Mouse (Mus musculus): ENCODE measurements around the gene Usf3. TPM values are rescaled to one million over a fixed set of nuclear protein-coding genes. Genes with fewer than 3 reads are reported as not detected.

The Usf3 gene
- polyA plus RNA-seq, 1 experiment = 12.0 TPM

DNA sequence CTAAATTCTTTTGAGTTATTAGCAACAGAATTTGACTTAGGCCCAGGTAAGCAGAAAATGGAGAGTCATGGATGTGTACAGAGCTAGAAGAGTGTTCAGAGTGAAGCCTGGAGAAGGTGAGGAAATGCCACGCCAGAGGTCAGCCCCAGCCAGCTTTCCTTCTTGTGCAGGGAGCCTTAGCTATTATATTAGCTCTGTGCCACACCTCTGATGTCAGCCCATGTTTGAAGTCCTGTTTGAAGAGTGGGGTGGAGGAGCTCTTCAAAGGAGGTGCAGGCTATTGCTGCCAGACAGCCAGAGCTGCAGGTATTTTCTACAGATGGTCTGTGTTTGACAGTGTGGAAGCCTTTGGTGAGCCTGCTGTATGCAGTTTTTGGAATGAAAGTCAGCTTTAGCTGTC lies 5.5 kb downstream of the Usf3 start:
- H3K4me3 ChIP-seq (replicated peaks; ENCODE audit: control insufficient read depth, low read depth, low read length) = no peak overlapping the region
- no peak for TF ChIP-seq CTCF (IDR thresholded peaks at IDR 0.05; ENCODE audit: control insufficient read depth, insufficient read depth, low read length)
- no peak for TF ChIP-seq POLR2A (IDR thresholded peaks at IDR 0.05; ENCODE audit: borderline replicate concordance, control insufficient read depth, low read depth, low read length)
- no peak overlapping the region for H3K27ac ChIP-seq (ENCODE audit: control insufficient read depth, insufficient read depth, low read depth, low read length, poor library complexity)
- H3K4me1 ChIP-seq (ENCODE audit: control insufficient read depth, insufficient read depth, low read length) = peaks cover 4% of the 10 kb centered on the region
- 76% methylated on average over 1 of the region's 1 CpGs for WGBS

DNA sequence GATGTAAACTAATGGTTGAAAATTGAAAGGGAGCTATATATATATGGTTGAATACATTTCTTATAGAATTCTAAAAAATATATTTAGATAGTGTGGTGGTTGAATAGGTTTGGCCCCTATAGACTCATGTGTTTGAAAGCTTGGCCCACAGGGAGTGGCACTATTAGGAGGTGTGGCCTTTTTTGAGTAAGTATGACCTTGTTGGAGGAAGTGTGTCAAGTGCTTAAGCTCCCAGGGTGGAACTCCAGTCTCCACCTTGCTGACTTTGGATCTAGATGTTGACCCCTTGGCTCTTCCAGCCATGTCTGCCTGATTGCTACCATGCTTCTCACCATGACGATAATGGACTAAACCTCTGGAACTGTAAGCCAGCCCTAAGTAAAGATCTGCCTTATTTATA lies 9.6 kb downstream of the Usf3 start:
- no peak overlapping the region for H3K27ac ChIP-seq (ENCODE audit: control insufficient read depth, insufficient read depth, low read depth, low read length, poor library complexity)
- no peak for TF ChIP-seq CTCF (IDR thresholded peaks at IDR 0.05; ENCODE audit: control insufficient read depth, insufficient read depth, low read length)
- TF ChIP-seq POLR2A (IDR thresholded peaks at IDR 0.05; ENCODE audit: borderline replicate concordance, control insufficient read depth, low read depth, low read length) = no peak
- no peak overlapping the region for H3K4me3 ChIP-seq (replicated peaks; ENCODE audit: control insufficient read depth, low read depth, low read length)
- 90% methylated on average over 1 of the region's 1 CpGs for WGBS
- H3K4me1 ChIP-seq (ENCODE audit: control insufficient read depth, insufficient read depth, low read length) = peaks cover 1% of the 10 kb centered on the region; the same call in 1 of the 2 replicates

DNA sequence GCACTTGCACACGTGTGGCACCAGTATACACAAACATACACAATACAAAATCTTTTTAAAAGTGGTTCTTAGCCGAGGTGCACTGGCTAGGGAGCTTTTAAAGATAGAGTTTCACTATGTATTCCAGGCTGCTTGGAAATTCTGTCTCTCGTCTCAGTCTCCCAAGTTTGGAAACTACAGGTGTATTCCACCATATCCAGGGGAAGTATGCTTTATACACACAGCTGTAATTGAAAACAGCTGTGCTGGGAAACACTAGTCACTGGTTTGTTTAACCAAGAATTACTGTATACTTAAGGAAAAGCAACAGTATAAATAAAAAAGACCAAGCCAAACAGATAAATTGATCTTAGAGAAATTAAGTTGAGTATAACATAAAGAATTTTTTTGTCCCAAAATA lies 11.7 kb downstream of the Usf3 start:
- 78% methylated on average over 3 of the region's 3 CpGs for WGBS
- Histone ChIP-seq H3K4me1 (ENCODE audit: control insufficient read depth, insufficient read depth, low read length) (peaks cover 1% of the 10 kb centered on the region; the same call in 1 of the 2 replicates), H3K27ac (ENCODE audit: control insufficient read depth, insufficient read depth, low read depth, low read length, poor library complexity) (no peak overlapping the region), H3K4me3 (replicated peaks; ENCODE audit: control insufficient read depth, low read depth, low read length) (no peak overlapping the region)
- no peak for TF ChIP-seq CTCF (IDR thresholded peaks at IDR 0.05; ENCODE audit: control insufficient read depth, insufficient read depth, low read length)

DNA sequence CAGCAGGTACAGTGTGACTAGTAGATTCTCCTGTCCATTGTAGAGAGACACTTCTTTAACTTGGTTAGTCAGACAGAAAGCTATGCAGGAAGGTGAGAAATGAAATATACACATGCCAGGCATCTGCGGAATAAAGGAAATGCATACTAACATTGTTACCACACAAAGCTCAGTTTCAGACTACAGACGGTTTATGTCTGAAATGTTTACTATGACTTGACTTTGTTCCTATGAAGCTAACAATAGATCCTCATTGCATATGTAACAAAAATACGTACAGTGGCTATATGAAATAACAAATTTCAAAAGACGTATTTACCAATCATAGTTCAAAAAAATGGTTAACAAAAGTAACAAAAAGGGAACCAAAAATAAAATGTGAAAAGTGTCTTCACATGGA lies 14.1 kb downstream of the Usf3 start:
- TF ChIP-seq POLR2A (IDR thresholded peaks at IDR 0.05; ENCODE audit: borderline replicate concordance, control insufficient read depth, low read depth, low read length) = no peak
- no peak for TF ChIP-seq CTCF (IDR thresholded peaks at IDR 0.05; ENCODE audit: control insufficient read depth, insufficient read depth, low read length)
- WGBS = 73% methylated on average over 4 of the region's 4 CpGs

DNA sequence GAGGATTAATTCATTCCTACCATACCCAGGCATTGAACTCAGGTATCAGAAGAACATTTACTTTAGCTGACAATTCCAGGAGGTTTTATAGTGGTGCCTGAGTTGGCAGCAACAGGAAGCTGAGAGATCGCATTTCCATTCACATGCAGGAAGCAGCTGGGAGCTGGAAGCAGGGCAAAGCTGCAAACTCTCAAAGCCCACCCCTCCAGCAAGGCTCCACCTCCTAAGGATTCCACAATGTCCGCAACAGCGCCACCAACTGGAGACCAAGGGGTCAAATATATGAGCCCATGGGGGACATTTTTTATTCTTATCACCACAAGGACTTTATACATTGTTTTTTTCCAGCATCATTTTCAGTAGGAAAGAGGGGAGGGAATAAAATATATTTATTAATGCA lies 15.7 kb downstream of the Usf3 start:
- Histone ChIP-seq H3K4me3 (replicated peaks; ENCODE audit: control insufficient read depth, low read depth, low read length) (no peak overlapping the region), H3K4me1 (ENCODE audit: control insufficient read depth, insufficient read depth, low read length) (no peaks in the 10 kb centered on the region; the same call in 1 of the 2 replicates), H3K27ac (ENCODE audit: control insufficient read depth, insufficient read depth, low read depth, low read length, poor library complexity) (no peak overlapping the region)
- TF ChIP-seq CTCF (IDR thresholded peaks at IDR 0.05; ENCODE audit: control insufficient read depth, insufficient read depth, low read length) (no peak), POLR2A (IDR thresholded peaks at IDR 0.05; ENCODE audit: borderline replicate concordance, control insufficient read depth, low read depth, low read length) (no peak)
- WGBS = 90% methylated on average over 3 of the region's 3 CpGs

More for the DNA sequence above, 14.1 kb downstream of the Usf3 start:
- Histone ChIP-seq H3K4me1 (ENCODE audit: control insufficient read depth, insufficient read depth, low read length) (peaks cover 1% of the 10 kb centered on the region; the same call in 1 of the 2 replicates), H3K27ac (ENCODE audit: control insufficient read depth, insufficient read depth, low read depth, low read length, poor library complexity) (no peak overlapping the region), H3K4me3 (replicated peaks; ENCODE audit: control insufficient read depth, low read depth, low read length) (no peak overlapping the region)

DNA sequence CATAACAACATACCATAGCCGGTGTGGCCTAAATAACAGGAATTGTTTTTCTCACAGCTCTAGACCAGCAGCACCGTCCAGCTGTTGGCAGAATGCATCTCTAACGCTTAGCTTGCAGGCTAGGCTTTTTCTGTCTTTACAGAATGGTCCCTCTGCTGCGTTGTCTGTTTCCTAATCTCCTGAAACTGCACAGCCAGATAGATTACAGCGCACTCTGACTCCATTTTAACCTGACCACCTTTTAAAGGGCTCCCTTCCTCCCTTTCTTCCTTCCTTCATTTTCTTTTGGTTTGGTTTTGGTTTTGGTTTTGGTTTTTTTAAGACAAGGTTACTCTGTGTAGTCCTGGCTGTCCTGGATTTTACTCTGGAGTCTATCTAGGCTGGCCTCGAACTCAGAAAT lies 17.0 kb downstream of the Usf3 start:
- peak overlapping the region; percentile 24; the same call in 1 of the 2 replicates for H3K27ac ChIP-seq (ENCODE audit: control insufficient read depth, insufficient read depth, low read depth, low read length, poor library complexity)
- TF ChIP-seq POLR2A (IDR thresholded peaks at IDR 0.05; ENCODE audit: borderline replicate concordance, control insufficient read depth, low read depth, low read length) (no peak), CTCF (IDR thresholded peaks at IDR 0.05; ENCODE audit: control insufficient read depth, insufficient read depth, low read length) (no peak)
- no peak overlapping the region for H3K4me3 ChIP-seq (replicated peaks; ENCODE audit: control insufficient read depth, low read depth, low read length)
- 33% methylated on average over 6 of the region's 6 CpGs for WGBS
- H3K4me1 ChIP-seq (ENCODE audit: control insufficient read depth, insufficient read depth, low read length) = no peaks in the 10 kb centered on the region; the same call in 1 of the 2 replicates

DNA sequence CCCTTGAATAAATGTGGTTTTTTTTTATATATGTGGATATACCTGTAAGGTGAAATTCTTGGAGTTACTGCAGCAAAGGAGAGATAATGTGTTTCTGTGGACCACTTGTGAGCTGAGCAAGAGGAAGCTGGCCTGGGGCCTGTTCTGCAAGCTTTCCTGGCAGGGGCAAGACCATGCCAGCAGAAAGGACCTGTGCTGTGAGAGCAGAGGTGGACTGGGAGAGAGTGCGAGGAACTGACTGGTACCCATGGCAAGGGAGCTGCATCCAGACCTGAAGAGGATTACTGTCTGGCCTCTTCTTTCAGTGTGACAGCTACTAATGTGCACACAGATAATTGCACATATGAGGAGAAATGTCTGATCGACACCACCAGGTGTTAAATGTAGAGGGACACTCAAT lies 17.9 kb downstream of the Usf3 start:
- WGBS = 89% methylated on average over 2 of the region's 2 CpGs
- Histone ChIP-seq H3K4me1 (ENCODE audit: control insufficient read depth, insufficient read depth, low read length) (no peaks in the 10 kb centered on the region; the same call in 1 of the 2 replicates), H3K4me3 (replicated peaks; ENCODE audit: control insufficient read depth, low read depth, low read length) (no peak overlapping the region), H3K27ac (ENCODE audit: control insufficient read depth, insufficient read depth, low read depth, low read length, poor library complexity) (no peak overlapping the region)
- TF ChIP-seq POLR2A (IDR thresholded peaks at IDR 0.05; ENCODE audit: borderline replicate concordance, control insufficient read depth, low read depth, low read length) = no peak
- no peak for TF ChIP-seq CTCF (IDR thresholded peaks at IDR 0.05; ENCODE audit: control insufficient read depth, insufficient read depth, low read length)

DNA sequence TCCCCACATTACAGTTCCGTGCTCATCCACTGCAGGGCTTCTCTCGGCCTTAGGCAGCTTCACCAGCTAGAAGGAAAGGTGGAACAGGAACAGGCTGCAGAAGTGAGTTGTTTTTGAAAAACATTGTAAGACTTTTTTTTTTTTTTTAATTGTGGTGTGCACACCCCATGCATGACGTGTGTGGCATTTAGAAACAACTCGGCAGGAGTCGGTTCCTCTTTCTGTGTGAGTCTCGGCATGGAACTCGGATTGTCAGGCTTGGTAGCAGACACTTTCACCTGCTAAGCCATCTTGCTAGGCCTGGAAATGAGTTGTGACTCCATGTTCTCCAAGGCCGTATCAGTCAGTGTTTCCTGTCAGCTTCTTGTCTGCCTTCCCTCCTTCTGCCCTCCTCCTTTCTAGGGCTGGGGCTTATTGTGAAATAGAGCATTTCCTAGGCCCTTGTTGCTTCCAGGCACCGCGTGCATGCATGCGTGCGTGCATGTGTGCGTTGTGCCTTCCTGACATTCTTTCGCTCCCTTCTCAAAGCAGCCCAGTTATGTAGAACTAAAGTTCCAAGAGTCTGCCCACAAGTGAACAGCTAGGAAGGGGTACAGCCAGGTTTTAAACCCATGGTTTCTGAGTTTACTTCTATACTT lies 26.1 kb downstream of the Usf3 start:
- 43% methylated on average over 14 of the region's 14 CpGs for WGBS
- Histone ChIP-seq H3K27ac (ENCODE audit: control insufficient read depth, insufficient read depth, low read depth, low read length, poor library complexity) (peak overlapping the region; percentile 68), H3K4me1 (ENCODE audit: control insufficient read depth, insufficient read depth, low read length) (peaks cover 4% of the 10 kb centered on the region; the same call in 1 of the 2 replicates), H3K4me3 (replicated peaks; ENCODE audit: control insufficient read depth, low read depth, low read length) (peak overlapping the region; percentile 24)
- TF ChIP-seq CTCF (IDR thresholded peaks at IDR 0.05; ENCODE audit: control insufficient read depth, insufficient read depth, low read length) (no peak), POLR2A (IDR thresholded peaks at IDR 0.05; ENCODE audit: borderline replicate concordance, control insufficient read depth, low read depth, low read length) (no peak)

DNA sequence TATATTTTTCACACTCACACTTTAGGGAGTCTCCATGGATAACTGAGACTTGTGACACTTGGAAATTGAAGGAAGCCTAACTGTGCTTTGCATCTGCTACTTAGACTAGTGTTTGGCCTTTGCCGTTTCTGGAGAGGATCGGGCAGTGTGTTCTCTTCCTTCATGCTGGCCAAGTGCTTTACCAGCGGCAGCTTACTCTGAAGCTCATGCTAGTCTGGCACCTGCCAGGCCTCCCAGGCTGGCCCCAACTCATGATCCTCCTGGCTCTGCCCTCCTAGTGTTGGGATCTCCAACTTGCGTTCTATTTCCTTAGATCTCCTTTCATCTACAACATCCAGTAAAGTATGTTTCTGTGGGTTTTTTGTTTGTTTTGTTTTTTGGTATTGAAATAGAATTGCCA lies 27.1 kb downstream of the Usf3 start:
- WGBS = 89% methylated on average over 4 of the region's 4 CpGs
- Histone ChIP-seq H3K4me1 (ENCODE audit: control insufficient read depth, insufficient read depth, low read length) (peaks cover 4% of the 10 kb centered on the region; the same call in 1 of the 2 replicates), H3K4me3 (replicated peaks; ENCODE audit: control insufficient read depth, low read depth, low read length) (no peak overlapping the region), H3K27ac (ENCODE audit: control insufficient read depth, insufficient read depth, low read depth, low read length, poor library complexity) (no peak overlapping the region)
- TF ChIP-seq POLR2A (IDR thresholded peaks at IDR 0.05; ENCODE audit: borderline replicate concordance, control insufficient read depth, low read depth, low read length) (no peak), CTCF (IDR thresholded peaks at IDR 0.05; ENCODE audit: control insufficient read depth, insufficient read depth, low read length) (no peak)
